ENCODE assay signal across 8 mouse cellular contexts in genomic region chr15:85652871-85653337, GRCm38 (mm10).
A peak's percentile ranks its signal among the peaks of the same experiment; 100 is the strongest.
DNase-seq lines count a peak whose midpoint lies in the region; ATAC-seq and TF ChIP-seq lines count a peak whose summit lies in the region.

No protein-coding gene starts in this region.

- H3K27ac ChIP-seq in hindbrain, embryonic 12.5 days: peak overlapping the region; percentile 97
- peak overlapping the region; percentile 97 for H3K27ac ChIP-seq in limb, embryonic 14.5 days (replicated peaks; ENCODE audit: low read depth, low read length)

- no peak for TF ChIP-seq POLR2A in limb, embryonic 14.5 days (IDR thresholded peaks at IDR 0.05; ENCODE audit: borderline replicate concordance, extremely low read depth, insufficient read depth, insufficient read length)

- H3K4me1 ChIP-seq in hindbrain, embryonic 12.5 days: peaks cover 46% of the 10 kb centered on the region
- peaks cover 38% of the 10 kb centered on the region for H3K4me1 ChIP-seq in limb, embryonic 14.5 days (ENCODE audit: control insufficient read depth, insufficient read depth, low read length)

- H3K9ac ChIP-seq in hindbrain, embryonic 12.5 days: no peak overlapping the region
- peak overlapping the region; percentile 76 for H3K9ac ChIP-seq in limb, embryonic 14.5 days (ENCODE audit: low read depth, low read length, severe bottlenecking)

- no peaks in the 10 kb centered on the region for H3K36me3 ChIP-seq in hindbrain, embryonic 12.5 days
- peaks cover 7% of the 10 kb centered on the region; the same call in 1 of the 2 replicates for H3K36me3 ChIP-seq in limb, embryonic 14.5 days (ENCODE audit: control insufficient read depth, insufficient read depth, low read length)

- no peak overlapping the region; the same call in 1 of the 2 replicates for H3K4me3 ChIP-seq in hindbrain, embryonic 12.5 days
- H3K4me3 ChIP-seq in limb, embryonic 14.5 days (replicated peaks; ENCODE audit: low read length): peak overlapping the region; percentile 44

- peak; percentile 59 to 76 for DNase-seq in frontal cortex, postnatal 10 days (ENCODE audit: low spot score in 2 of 2)
- peak; percentile 39 to 68 for DNase-seq in right cerebral cortex, adult 2 months (ENCODE audit: low spot score in 2 of 2)
- DNase-seq in right cerebral cortex, adult 18-20 months: no peak
- DNase-seq in limb, embryonic 14.5 days (ENCODE audit: low spot score): no peak
- DNase-seq in natural killer cell, adult 2 months (ENCODE audit: low spot score in 2 of 2): no peak
- DNase-seq in ovary, postnatal 14 days (ENCODE audit: low spot score): no peak

- ATAC-seq in frontal cortex, adult (ENCODE audit: low TSS enrichment): no peak
- ATAC-seq in hindbrain, embryonic 12.5 days (ENCODE audit: low FRiP score): peak; percentile 74
- no peak for ATAC-seq in limb, embryonic 14.5 days (ENCODE audit: low FRiP score, low read depth)

- no peaks in the 10 kb centered on the region for H3K9me3 ChIP-seq in hindbrain, embryonic 12.5 days (replicated peaks)
- no peaks in the 10 kb centered on the region for H3K9me3 ChIP-seq in limb, embryonic 14.5 days (ENCODE audit: control insufficient read depth, low read length)

- peak overlapping the region; percentile 46 for H3K4me2 ChIP-seq in hindbrain, embryonic 12.5 days (replicated peaks)
- peak overlapping the region; percentile 76 for H3K4me2 ChIP-seq in limb, embryonic 14.5 days (replicated peaks; ENCODE audit: low read depth, low read length, severe bottlenecking)

- 36% methylated on average over 9 of the region's 9 CpGs for WGBS in hindbrain, embryonic 12.5 days
- WGBS in limb, embryonic 14.5 days: 60% methylated on average over 9 of the region's 9 CpGs

- peaks cover 92% of the 10 kb centered on the region for H3K27me3 ChIP-seq in hindbrain, embryonic 12.5 days
- H3K27me3 ChIP-seq in limb, embryonic 14.5 days (ENCODE audit: control insufficient read depth, insufficient read depth, low read length): no peaks in the 10 kb centered on the region

Comparison
In these comparisons a context has a peak if more than half of its experiments do, and no peak if none do; other contexts are left out.
1. DNase-seq: peak in frontal cortex, postnatal 10 days (2 of 2) and right cerebral cortex, adult 2 months (2 of 2); none in right cerebral cortex, adult 18-20 months (single experiment), limb, embryonic 14.5 days (single experiment), natural killer cell, adult 2 months (0 of 2) and ovary, postnatal 14 days (single experiment).